Mouse (Mus musculus) lung, postnatal 0 days (tissue): ENCODE measurements at regions not wholly inside any gene's neighbourhood (a gene's known extent, or its start where the extent isn't known, plus 50 kb on each side); places are given as distances from the start of the nearest gene placed in this dataset.

Source experiments
- CTCF ChIP-seq: IDR thresholded peaks from 2 replicates; pipeline ENCODE4 v1.5.1; 2016; ENCODE audit warnings: antibody characterized with exemption, mild to moderate bottlenecking
- EP300 ChIP-seq: IDR thresholded peaks from 2 replicates; pipeline ENCODE4 v1.6.1; 2016; ENCODE audit warnings: antibody characterized with exemption, mild to moderate bottlenecking, control low read depth

DNA sequence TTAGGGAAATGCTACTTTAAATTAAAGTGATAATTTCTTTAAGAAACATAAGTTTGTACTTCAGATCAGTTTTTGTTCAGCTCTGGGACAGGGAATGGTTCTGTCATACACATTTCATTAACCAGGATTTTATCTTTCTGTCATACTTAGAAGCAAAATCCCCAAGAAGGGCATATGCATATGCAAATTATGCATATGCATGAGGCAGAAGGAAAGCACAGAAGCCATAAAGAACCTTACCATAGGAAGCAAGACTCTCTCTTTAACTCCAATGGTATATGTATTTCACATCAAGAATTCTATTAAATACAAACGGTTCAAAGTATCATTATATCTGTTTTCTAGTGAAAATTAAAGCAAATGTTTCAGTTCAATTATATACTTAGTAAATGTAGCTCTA, 381.5 kb downstream of the Kcnj3 start:
- TF ChIP-seq CTCF (no peak), EP300 (no peak)
